Mouse (Mus musculus) frontal cortex, adult 2 months (tissue): ENCODE results near the gene Vmn1r206. TPM values are rescaled to one million over a fixed set of nuclear protein-coding genes. Genes with fewer than 3 reads are reported as not detected.
"Not testable (repeated sequence)": the region's sequence is repeated elsewhere in the genome, so short reads cannot be mapped to it uniquely, and the experiment has no call there.

Source experiments
- DNase-seq, 2 experiments: peaks; one replicate each; pipeline ENCODE4 v3.0.0; 2022; ENCODE audit warnings: low spot score in 1 of 2; ENCODE audit errors: extremely low spot score in 1 of 2
- polyA plus RNA-seq: library from polyadenylated mRNA; depleted of rRNA; stranded (reverse); fragments of >200 nt; gene quantifications from 2 replicates; pipeline ENCODE4 v1.2.3, GENCODE M21; 2012; rRNA removed

Gene Vmn1r206
- 3.1 and 4.1 TPM in 2 replicates for polyA plus RNA-seq

GRCm38 (mm10) chr13:22624151-22624550 lies at the start of gene Vmn1r206:
Gene Vmn1r206, minus strand, starts transcription at chr13:22624251.
- DNase-seq: not testable (repeated sequence)

- DNase-seq: no peak
These were observed 31.2 kb downstream of the Vmn1r206 start, which contains the start of gene Vmn1r205 for GRCm38 (mm10) chr13:22592900-22593299. Gene Vmn1r205, minus strand, starts transcription at chr13:22593000.

GRCm38 (mm10) chr13:22583336-22583735 lies 40.7 kb downstream of the Vmn1r206 start:
- DNase-seq: not testable (repeated sequence)

GRCm38 (mm10) chr13:22574911-22575310 lies 49.1 kb downstream of the Vmn1r206 start:
- DNase-seq: not testable (repeated sequence)

Other genes with a start within 250 kb of the Vmn1r206 start
- gene Vmn1r199, start 244.4 kb downstream of the Vmn1r206 start, polyA plus RNA-seq: not detected in 2 replicates
- gene Vmn1r200, start 233.9 kb downstream of the Vmn1r206 start, polyA plus RNA-seq: 0.08 and 0.11 TPM in 2 replicates
- not detected in 2 replicates for gene Vmn1r201, start 152.3 kb downstream of the Vmn1r206 start, polyA plus RNA-seq
- gene Vmn1r202, start 118.9 kb downstream of the Vmn1r206 start, polyA plus RNA-seq: not detected in 2 replicates
- not detected in 2 replicates for gene Vmn1r203, start 106.1 kb downstream of the Vmn1r206 start, polyA plus RNA-seq
- not detected in 2 replicates for gene Vmn1r204, start 71.1 kb downstream of the Vmn1r206 start, polyA plus RNA-seq
- not detected in 2 replicates for gene Vmn1r205, start 31.3 kb downstream of the Vmn1r206 start, polyA plus RNA-seq
- gene Vmn1r207-ps, start 105.4 kb upstream of the Vmn1r206 start, polyA plus RNA-seq: 0.22 and 0.25 TPM in 2 replicates
- 0.24 and 0.42 TPM in 2 replicates for gene Vmn1r208, start 153.1 kb upstream of the Vmn1r206 start, polyA plus RNA-seq
- gene Vmn1r209, start 185.4 kb upstream of the Vmn1r206 start, polyA plus RNA-seq: 0.14 and 0.27 TPM in 2 replicates
- gene Vmn1r210, start 207.1 kb upstream of the Vmn1r206 start, polyA plus RNA-seq: not detected in 2 replicates
- gene Vmn1r211, start 233.3 kb upstream of the Vmn1r206 start, polyA plus RNA-seq: not detected in 2 replicates